Mouse (Mus musculus): ENCODE results near the gene Kcnj10. TPM values are rescaled to one million over a fixed set of nuclear protein-coding genes. Genes with fewer than 3 reads are reported as not detected.

Kcnj10 gene
- 1.5 and 1.6 TPM in 2 replicates for polyA plus RNA-seq (2014; fragmentation: Nextera tagmentation; extraction: Ambion mirVana)

- H3K4me3 ChIP-seq (ENCODE audit: low read depth, low read length) = peak within 1 kb of the TSS; percentile 43
- H3K4me2 ChIP-seq (ENCODE audit: low read length) = peak within 1 kb of the TSS; percentile 62
- DNase-seq (ENCODE audit: low spot score) (peak; percentile 95), ATAC-seq (peak; percentile 97)
- no peaks in the 10 kb centered on the region for H3K36me3 ChIP-seq (ENCODE audit: control insufficient read depth, insufficient read depth, low read length)
- no peaks in the 10 kb centered on the region for H3K27me3 ChIP-seq (replicated peaks; ENCODE audit: control insufficient read depth, insufficient read depth, low read length)
- peak within 1 kb of the TSS; percentile 69 for H3K27ac ChIP-seq (ENCODE audit: low read depth, low read length)
- peaks cover 5% of the 10 kb centered on the region; the same call in 1 of the 2 replicates for H3K4me1 ChIP-seq (ENCODE audit: control insufficient read depth, insufficient read depth, low read length)
- under 1% methylated on average over 38 of the region's 38 CpGs for WGBS
- H3K9ac ChIP-seq (ENCODE audit: low read length) = peak within 1 kb of the TSS; percentile 60
- H3K9me3 ChIP-seq (replicated peaks; ENCODE audit: control insufficient read depth, low read length) = no peaks in the 10 kb centered on the region
Observed at GRCm38 (mm10) chr1:172340729-172341321, at the start of gene Kcnj10. Gene Kcnj10, plus strand, starts transcription at chr1:172341210.

GRCm38 (mm10) chr1:172292880-172293279 lies 48.1 kb upstream of the Kcnj10 start:
- H3K36me3 ChIP-seq (ENCODE audit: control insufficient read depth, insufficient read depth, low read length) = 0 out of 2 replicates have a peak, but pooled peaks cover 2% of the 10 kb centered on the region
- H3K4me3 ChIP-seq (ENCODE audit: low read depth, low read length) = no peak overlapping the region
- 87% methylated on average over 2 of the region's 2 CpGs for WGBS
- H3K4me2 ChIP-seq (ENCODE audit: low read length) = no peak overlapping the region
- no peak overlapping the region for H3K9ac ChIP-seq (ENCODE audit: low read length)
- no peak for ATAC-seq
- no peak overlapping the region for H3K27ac ChIP-seq (ENCODE audit: low read depth, low read length)
- peaks cover 16% of the 10 kb centered on the region; the same call in 1 of the 2 replicates for H3K4me1 ChIP-seq (ENCODE audit: control insufficient read depth, insufficient read depth, low read length)
- H3K9me3 ChIP-seq (replicated peaks; ENCODE audit: control insufficient read depth, low read length) = no peaks in the 10 kb centered on the region
- DNase-seq (ENCODE audit: low spot score) = no peak
- H3K27me3 ChIP-seq (replicated peaks; ENCODE audit: control insufficient read depth, insufficient read depth, low read length) = no peaks in the 10 kb centered on the region

GRCm38 (mm10) chr1:172293449-172293848 lies 47.6 kb upstream of the Kcnj10 start:
- Histone ChIP-seq H3K9ac (ENCODE audit: low read length) (no peak overlapping the region), H3K4me3 (ENCODE audit: low read depth, low read length) (no peak overlapping the region), H3K36me3 (ENCODE audit: control insufficient read depth, insufficient read depth, low read length) (0 out of 2 replicates have a peak, but pooled peaks cover 2% of the 10 kb centered on the region), H3K27ac (ENCODE audit: low read depth, low read length) (no peak overlapping the region), H3K4me1 (ENCODE audit: control insufficient read depth, insufficient read depth, low read length) (peaks cover 19% of the 10 kb centered on the region; the same call in 1 of the 2 replicates), H3K4me2 (ENCODE audit: low read length) (no peak overlapping the region), H3K9me3 (replicated peaks; ENCODE audit: control insufficient read depth, low read length) (no peaks in the 10 kb centered on the region), H3K27me3 (replicated peaks; ENCODE audit: control insufficient read depth, insufficient read depth, low read length) (no peaks in the 10 kb centered on the region)
- 89% methylated on average over 11 of the region's 11 CpGs for WGBS
- no peak for ATAC-seq
- DNase-seq (ENCODE audit: low spot score) = no peak

- Histone ChIP-seq H3K27me3 (replicated peaks; ENCODE audit: control insufficient read depth, insufficient read depth, low read length) (no peaks in the 10 kb centered on the region), H3K27ac (ENCODE audit: low read depth, low read length) (peak overlapping the region; percentile 62), H3K4me2 (ENCODE audit: low read length) (peak overlapping the region; percentile 37), H3K9ac (ENCODE audit: low read length) (no peak overlapping the region), H3K4me1 (ENCODE audit: control insufficient read depth, insufficient read depth, low read length) (peaks cover 19% of the 10 kb centered on the region; the same call in 1 of the 2 replicates), H3K9me3 (replicated peaks; ENCODE audit: control insufficient read depth, low read length) (no peaks in the 10 kb centered on the region), H3K36me3 (ENCODE audit: control insufficient read depth, insufficient read depth, low read length) (no peaks in the 10 kb centered on the region), H3K4me3 (ENCODE audit: low read depth, low read length) (no peak overlapping the region; the same call in 1 of the 2 replicates)
- WGBS = 22% methylated on average over 4 of the region's 4 CpGs
- DNase-seq (ENCODE audit: low spot score) (peak; percentile 74), ATAC-seq (peak; percentile 86)
Observed at GRCm38 (mm10) chr1:172295751-172296197, 45.2 kb upstream of the Kcnj10 start.

GRCm38 (mm10) chr1:172296816-172297510 lies 44.0 kb upstream of the Kcnj10 start:
- Histone ChIP-seq H3K9me3 (replicated peaks; ENCODE audit: control insufficient read depth, low read length) (no peaks in the 10 kb centered on the region), H3K4me2 (ENCODE audit: low read length) (peak overlapping the region; percentile 37), H3K27me3 (replicated peaks; ENCODE audit: control insufficient read depth, insufficient read depth, low read length) (no peaks in the 10 kb centered on the region), H3K36me3 (ENCODE audit: control insufficient read depth, insufficient read depth, low read length) (no peaks in the 10 kb centered on the region), H3K4me3 (ENCODE audit: low read depth, low read length) (peak overlapping the region; percentile 17), H3K9ac (ENCODE audit: low read length) (peak overlapping the region; percentile 49), H3K4me1 (ENCODE audit: control insufficient read depth, insufficient read depth, low read length) (peaks cover 22% of the 10 kb centered on the region; the same call in 1 of the 2 replicates), H3K27ac (ENCODE audit: low read depth, low read length) (peak overlapping the region; percentile 62; the same call in 1 of the 2 replicates)
- DNase-seq (ENCODE audit: low spot score) = no peak
- WGBS = 77% methylated on average over 6 of the region's 6 CpGs
- ATAC-seq = no peak

GRCm38 (mm10) chr1:172297611-172298537 lies 43.1 kb upstream of the Kcnj10 start, which contains the start of gene Atp1a2:
Gene Atp1a2, minus strand, starts transcription at chr1:172298064.
- peaks cover 22% of the 10 kb centered on the region; the same call in 1 of the 2 replicates for H3K4me1 ChIP-seq (ENCODE audit: control insufficient read depth, insufficient read depth, low read length)

GRCm38 (mm10) chr1:172299528-172299927 lies 41.5 kb upstream of the Kcnj10 start:
- Histone ChIP-seq H3K27ac (ENCODE audit: low read depth, low read length) (no peak overlapping the region), H3K4me3 (ENCODE audit: low read depth, low read length) (no peak overlapping the region), H3K4me2 (ENCODE audit: low read length) (no peak overlapping the region), H3K36me3 (ENCODE audit: control insufficient read depth, insufficient read depth, low read length) (no peaks in the 10 kb centered on the region), H3K9me3 (replicated peaks; ENCODE audit: control insufficient read depth, low read length) (no peaks in the 10 kb centered on the region), H3K9ac (ENCODE audit: low read length) (no peak overlapping the region), H3K27me3 (replicated peaks; ENCODE audit: control insufficient read depth, insufficient read depth, low read length) (no peaks in the 10 kb centered on the region), H3K4me1 (ENCODE audit: control insufficient read depth, insufficient read depth, low read length) (peaks cover 22% of the 10 kb centered on the region; the same call in 1 of the 2 replicates)
- DNase-seq (ENCODE audit: low spot score) = no peak
- no peak for ATAC-seq
- WGBS = 73% methylated on average over 7 of the region's 7 CpGs

More at GRCm38 (mm10) chr1:172297611-172298537, 43.1 kb upstream of the Kcnj10 start, which contains the start of gene Atp1a2:
- Histone ChIP-seq H3K27me3 (replicated peaks; ENCODE audit: control insufficient read depth, insufficient read depth, low read length) (no peaks in the 10 kb centered on the region), H3K27ac (ENCODE audit: low read depth, low read length) (peak within 1 kb of the TSS; percentile 62; the same call in 1 of the 2 replicates), H3K4me3 (ENCODE audit: low read depth, low read length) (peak within 1 kb of the TSS; percentile 17), H3K36me3 (ENCODE audit: control insufficient read depth, insufficient read depth, low read length) (no peaks in the 10 kb centered on the region), H3K9ac (ENCODE audit: low read length) (peak within 1 kb of the TSS; percentile 49), H3K9me3 (replicated peaks; ENCODE audit: control insufficient read depth, low read length) (no peaks in the 10 kb centered on the region), H3K4me2 (ENCODE audit: low read length) (peak within 1 kb of the TSS; percentile 37)
- DNase-seq (ENCODE audit: low spot score) (peak; percentile 67), ATAC-seq (peak; percentile 13; the same call in 1 of the 2 replicates)
- 19% methylated on average over 16 of the region's 16 CpGs for WGBS

- ATAC-seq (no peak), DNase-seq (ENCODE audit: low spot score) (no peak)
- WGBS = 63% methylated on average over 5 of the region's 5 CpGs
- Histone ChIP-seq H3K9ac (ENCODE audit: low read length) (no peak overlapping the region), H3K36me3 (ENCODE audit: control insufficient read depth, insufficient read depth, low read length) (no peaks in the 10 kb centered on the region), H3K4me3 (ENCODE audit: low read depth, low read length) (no peak overlapping the region), H3K9me3 (replicated peaks; ENCODE audit: control insufficient read depth, low read length) (no peaks in the 10 kb centered on the region), H3K4me1 (ENCODE audit: control insufficient read depth, insufficient read depth, low read length) (peaks cover 15% of the 10 kb centered on the region; the same call in 1 of the 2 replicates), H3K27ac (ENCODE audit: low read depth, low read length) (no peak overlapping the region), H3K27me3 (replicated peaks; ENCODE audit: control insufficient read depth, insufficient read depth, low read length) (no peaks in the 10 kb centered on the region), H3K4me2 (ENCODE audit: low read length) (no peak overlapping the region)
Observed at GRCm38 (mm10) chr1:172300247-172300646, 40.8 kb upstream of the Kcnj10 start.
